Mouse (Mus musculus): Measurements from ENCODE around the gene U2af2. TPM values are rescaled to one million over a fixed set of nuclear protein-coding genes. Genes with fewer than 3 reads are reported as not detected.

Gene U2af2
- total RNA-seq, 2 experiments from 2014 or later, result 171 to 180 TPM

- no peak for DNase-seq (ENCODE audit: low spot score in 2 of 2)
- intact Hi-C loops (cut with DNase I), result no loop called here
Measured at GRCm38 (mm10) chr7:5092381-5092780, 30.4 kb downstream of the U2af2 start.

GRCm38 (mm10) chr7:5092831-5093510 is 31.0 kb downstream of the U2af2 start:
- intact Hi-C loops (cut with DNase I), result no loop called here
- DNase-seq (ENCODE audit: low spot score in 2 of 2), result peak in 1 of 2 experiments; percentile 71

GRCm38 (mm10) chr7:5098769-5099168 is 36.8 kb downstream of the U2af2 start:
- DNase-seq (ENCODE audit: low spot score in 2 of 2), result no peak
- intact Hi-C loops (cut with DNase I), result no loop called here

GRCm38 (mm10) chr7:5099796-5100195 is 37.9 kb downstream of the U2af2 start:
- DNase-seq (ENCODE audit: low spot score in 2 of 2), result peak in 1 of 2 experiments; percentile 42

GRCm38 (mm10) chr7:5101066-5101663 is 39.2 kb downstream of the U2af2 start:
- intact Hi-C loops (cut with DNase I), result no loop called here
- peak in 1 of 2 experiments; percentile 46 for DNase-seq (ENCODE audit: low spot score in 2 of 2)

More at GRCm38 (mm10) chr7:5099796-5100195, 37.9 kb downstream of the U2af2 start:
- intact Hi-C loops (cut with DNase I), result no loop called here

- DNase-seq (ENCODE audit: low spot score in 2 of 2), result no peak
Measured at GRCm38 (mm10) chr7:5102564-5102963, 40.6 kb downstream of the U2af2 start.

GRCm38 (mm10) chr7:5108272-5108671 is 46.3 kb downstream of the U2af2 start:
- no peak for DNase-seq (ENCODE audit: low spot score in 2 of 2)
- intact Hi-C loops (cut with DNase I), result no loop called here

More at GRCm38 (mm10) chr7:5102564-5102963, 40.6 kb downstream of the U2af2 start:
- intact Hi-C loops (cut with DNase I), result no loop called here

- intact Hi-C loops (cut with DNase I), result no loop called here
Measured at GRCm38 (mm10) chr7:5109301-5109700, 47.4 kb downstream of the U2af2 start.

GRCm38 (mm10) chr7:5112701-5113100 is 50.8 kb downstream of the U2af2 start:
- intact Hi-C loops (cut with DNase I), result no loop called here
- DNase-seq (ENCODE audit: low spot score in 2 of 2), result no peak

More at GRCm38 (mm10) chr7:5109301-5109700, 47.4 kb downstream of the U2af2 start:
- no peak for DNase-seq (ENCODE audit: low spot score in 2 of 2)

- intact Hi-C loops (cut with DNase I), result no loop called here
- no peak for DNase-seq (ENCODE audit: low spot score in 2 of 2)
Measured at GRCm38 (mm10) chr7:5116850-5117249, 54.9 kb downstream of the U2af2 start, which contains the start of gene Rfpl4. Rfpl4 (minus strand) TSS chr7:5116950.

- intact Hi-C loops (cut with DNase I), result loop anchor here (2.0 kb wide), 1 partner anchor 44 kb away; the partner anchor contains the start of gene Epn1
- DNase-seq (ENCODE audit: low spot score in 2 of 2), result no peak
Measured at GRCm38 (mm10) chr7:5125078-5125477, 63.1 kb downstream of the U2af2 start.

- intact Hi-C loops (cut with DNase I), result loop anchor here (2.0 kb wide), 1 partner anchor 45 kb away; the partner anchor contains the start of gene Epn1
- DNase-seq (ENCODE audit: low spot score in 2 of 2), result peak; percentile 77 to 82
Measured at GRCm38 (mm10) chr7:5125549-5126406, 63.8 kb downstream of the U2af2 start, which contains the start of gene Rasl2-9. Rasl2-9 (minus strand) TSS chr7:5125950.

Small RNA genes within 50 kb of the gene (microRNA-seq; reads per million reads assigned to microRNA genes)
- 0 reads per million in 2 experiments for gene Gm26217

Other genes with a start within 250 kb of the U2af2 start
- 100 to 1,000 TPM; 108 to 110 TPM for gene Ube2s, start 249.6 kb upstream of the U2af2 start, total RNA-seq (2021)
- gene Shisa7, start 217.4 kb upstream of the U2af2 start, total RNA-seq (2021), result 100 to 1,000 TPM; 115 to 148 TPM
- 1 to 10 TPM; 3.3 to 4.1 TPM for gene Isoc2b, start 191.9 kb upstream of the U2af2 start, total RNA-seq (2021)
- 10 to 100 TPM; 10.4 to 11.0 TPM for gene Isoc2a, start 185.0 kb upstream of the U2af2 start, total RNA-seq (2021)
- under 1 TPM in 1 of 2 experiments, not detected in 1; 0.25 TPM for gene Gm36210, start 155.6 kb upstream of the U2af2 start, total RNA-seq (2021)
- 10 to 100 TPM; 14.3 to 14.6 TPM for gene Zfp628, start 146.9 kb upstream of the U2af2 start, total RNA-seq (2021)
- gene Nat14, start 140.1 kb upstream of the U2af2 start, total RNA-seq (2021), result 100 to 1,000 TPM in 1 of 2 experiments, 10 to 100 TPM in 1; 94.4 to 103 TPM
- gene Ssc5d, start 136.4 kb upstream of the U2af2 start, total RNA-seq (2021), result 1 to 10 TPM; 2.3 to 2.4 TPM
- gene Sbk2, start 97.7 kb upstream of the U2af2 start, total RNA-seq (2021), result not detected
- under 1 TPM; 0.34 to 0.85 TPM for gene Sbk3, start 91.0 kb upstream of the U2af2 start, total RNA-seq (2021)
- 10 to 100 TPM; 24.8 to 33.7 TPM for gene Zfp579, start 66.0 kb upstream of the U2af2 start, total RNA-seq (2021)
- 1 to 10 TPM; 6.9 TPM for gene Zfp524, start 47.7 kb upstream of the U2af2 start, total RNA-seq (2021)
- gene Fiz1, start 47.4 kb upstream of the U2af2 start, total RNA-seq (2021), result 10 to 100 TPM; 21.2 to 31.2 TPM
- not detected for gene Gm44973, start 46.6 kb upstream of the U2af2 start, total RNA-seq (2021)
- 10 to 100 TPM; 32.9 to 34.5 TPM for gene Zfp865, start 41.8 kb upstream of the U2af2 start, total RNA-seq (2021)
- 10 to 100 TPM; 52.0 to 65.0 TPM for gene Ccdc106, start 41.6 kb upstream of the U2af2 start, total RNA-seq (2021)
- 1 to 10 TPM in 1 of 2 experiments, under 1 TPM in 1; 0.85 to 1.2 TPM for gene 4632433K11Rik, start 28.0 kb upstream of the U2af2 start, total RNA-seq (2021)
- gene Zfp784, start 23.7 kb upstream of the U2af2 start, total RNA-seq (2021), result 1 to 10 TPM; 5.4 to 6.5 TPM
- gene Zfp580, start 10.6 kb upstream of the U2af2 start, total RNA-seq (2021), result 10 to 100 TPM; 36.8 to 41.7 TPM
- gene Epn1, start 18.1 kb downstream of the U2af2 start, total RNA-seq (2021), result 100 to 1,000 TPM; 454 to 461 TPM
- not detected for gene Rfpl4, start 54.8 kb downstream of the U2af2 start, total RNA-seq (2021)
- not detected for gene Rasl2-9, start 63.8 kb downstream of the U2af2 start, total RNA-seq (2021)
- not detected for gene Vmn1r55, start 87.5 kb downstream of the U2af2 start, total RNA-seq (2021)
- not detected for gene Vmn1r56, start 134.6 kb downstream of the U2af2 start, total RNA-seq (2021)
- not detected for gene Vmn1r57, start 156.3 kb downstream of the U2af2 start, total RNA-seq (2021)